Mouse (Mus musculus) cerebellum, adult 2 months (tissue): ENCODE measurements around the gene Mpp1. TPM values are rescaled to one million over a fixed set of nuclear protein-coding genes. Genes with fewer than 3 reads are reported as not detected.

Experiments used
- DNase-seq, 2 experiments: peaks; one replicate each; pipeline ENCODE4 v3.0.0; 2021
- H3K27ac ChIP-seq: fragments of 200-500 bp; 2 replicates; pipeline ENCODE4 v1.5.1; 2012; ENCODE audit warnings: low read length, control low read depth, inconsistent platforms; ENCODE audit not compliant: insufficient read depth
- H3K27me3 ChIP-seq: fragments of 200-500 bp; 2 replicates; pipeline ENCODE4 v1.6.1; 2012; ENCODE audit warnings: inconsistent platforms, mild to moderate bottlenecking, low read length, moderate library complexity; ENCODE audit not compliant: control insufficient read depth, insufficient read depth
- H3K4me1 ChIP-seq: fragments of 200-500 bp; 2 replicates; pipeline ENCODE4 v1.6.1; 2011; ENCODE audit warnings: low read length; ENCODE audit not compliant: control insufficient read depth, insufficient read depth
- H3K4me3 ChIP-seq: fragments of 200-500 bp; replicated peaks from 2 replicates; pipeline ENCODE3; 2011; ENCODE audit warnings: mild to moderate bottlenecking, low read depth, low read length, control low read depth; ENCODE audit not compliant: insufficient read depth
- CTCF ChIP-seq: fragments of 200-500 bp; IDR thresholded peaks from 2 replicates; pipeline ENCODE4 v1.5.1; 2011; ENCODE audit warnings: low read depth, mild to moderate bottlenecking, control low read depth, low read length, moderate library complexity, borderline replicate concordance; ENCODE audit not compliant: insufficient read depth
- POLR2A ChIP-seq: fragments of 200-500 bp; IDR thresholded peaks from 2 replicates; pipeline ENCODE4 v1.6.1; 2011; ENCODE audit warnings: low read length, control low read depth, borderline replicate concordance; ENCODE audit not compliant: insufficient read depth
- WGBS: fragments of 180-500 bp; shearing (Covaris S2); methylation state at CpG from one replicate; pipeline ENCODE4 v1.1.7; 2018; 5-methylcytosine and 5-hydroxymethylcytosine counted together
- polyA plus RNA-seq: library from polyadenylated mRNA; depleted of rRNA; stranded (reverse); fragments of >200 nt; gene quantifications from 2 replicates; pipeline ENCODE4 v1.2.3, GENCODE M21; 2012

Mpp1 gene
- polyA plus RNA-seq, 1 experiment = 45.3 TPM

- Histone ChIP-seq H3K4me1 (no peaks in the 10 kb centered on the region), H3K4me3 (no peak overlapping the region), H3K27ac (no peak overlapping the region), H3K27me3 (no peaks in the 10 kb centered on the region)
- DNase-seq = no peak
- TF ChIP-seq POLR2A (no peak), CTCF (no peak)
- 72% methylated on average over 2 of the region's 2 CpGs for WGBS
These were observed 6.9 kb upstream of the Mpp1 start for GRCm38 (mm10) chrX:75137729-75138128.

- H3K27ac ChIP-seq = no peak overlapping the region
- no peak overlapping the region for H3K4me3 ChIP-seq
- TF ChIP-seq POLR2A (no peak), CTCF (no peak)
- no peak for DNase-seq
- H3K4me1 ChIP-seq = no peaks in the 10 kb centered on the region
- no peaks in the 10 kb centered on the region for H3K27me3 ChIP-seq
These were observed 6.1 kb upstream of the Mpp1 start for GRCm38 (mm10) chrX:75136938-75137337.

DNA sequence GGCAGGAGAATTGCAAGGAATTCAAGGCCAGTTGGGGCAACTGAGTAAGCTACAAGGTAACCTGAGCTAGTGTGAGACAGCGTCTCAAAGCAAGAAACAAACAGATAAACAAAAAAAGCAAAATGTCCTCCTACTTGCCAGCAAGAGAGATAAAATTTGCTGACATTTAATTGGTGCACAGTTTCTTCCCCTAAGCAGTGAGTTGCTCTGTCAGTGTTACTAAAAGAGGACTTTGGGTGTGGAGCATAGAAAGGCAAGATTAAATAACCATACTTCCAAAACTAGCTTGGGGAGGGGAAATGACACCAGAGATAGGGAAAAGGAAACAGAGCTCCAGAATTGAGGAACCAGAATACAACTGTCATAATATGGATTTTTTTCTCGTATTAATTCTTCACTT is 1.3 kb downstream of the Mpp1 start:
- no peak overlapping the region for H3K4me3 ChIP-seq
- DNase-seq = no peak

DNA sequence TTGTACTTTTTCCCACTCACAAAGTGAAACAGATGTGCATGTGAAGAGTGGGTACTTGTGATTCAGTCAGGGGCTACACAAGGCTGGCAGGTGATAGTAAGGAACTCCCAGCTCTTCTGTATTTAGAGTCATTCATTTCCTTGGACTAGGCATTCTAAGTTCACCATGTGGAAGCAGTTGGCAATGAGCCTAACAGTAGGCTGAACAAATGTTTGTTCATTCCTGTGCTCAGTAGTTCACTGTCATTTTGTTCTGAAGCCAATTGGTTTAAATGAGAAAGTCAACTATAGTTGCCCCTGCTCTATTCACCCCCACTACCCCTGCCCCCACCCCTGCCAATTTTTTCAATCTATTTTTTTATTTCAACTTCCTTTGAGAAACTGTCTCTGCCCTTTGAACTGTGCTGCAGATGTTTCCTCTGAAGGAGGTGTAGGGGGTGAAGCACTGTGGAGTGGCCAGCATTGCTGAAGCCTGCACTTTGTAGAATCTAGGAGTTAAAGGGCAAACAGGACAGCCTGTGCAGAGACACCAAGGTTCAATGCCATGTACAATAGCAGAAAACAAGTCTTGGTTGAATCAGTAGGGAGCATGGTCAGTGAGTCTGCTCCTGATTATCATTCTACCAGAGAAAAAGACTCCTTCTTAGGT is 2.4 kb downstream of the Mpp1 start:
- Histone ChIP-seq H3K27me3 (no peaks in the 10 kb centered on the region), H3K4me1 (no peaks in the 10 kb centered on the region), H3K4me3 (no peak overlapping the region), H3K27ac (no peak overlapping the region)
- TF ChIP-seq POLR2A (no peak), CTCF (no peak)
- peak; percentile 18 to 41 for DNase-seq

More for the DNA sequence above, 1.3 kb downstream of the Mpp1 start:
- Histone ChIP-seq H3K4me1 (no peaks in the 10 kb centered on the region), H3K27ac (no peak overlapping the region), H3K27me3 (no peaks in the 10 kb centered on the region)
- 74% methylated on average over 2 of the region's 2 CpGs for WGBS
- TF ChIP-seq POLR2A (no peak), CTCF (no peak)

- no peak for DNase-seq
- Histone ChIP-seq H3K27ac (no peak overlapping the region), H3K4me1 (no peaks in the 10 kb centered on the region), H3K4me3 (no peak overlapping the region), H3K27me3 (no peaks in the 10 kb centered on the region)
- TF ChIP-seq POLR2A (no peak), CTCF (no peak)
These were observed 3.9 kb downstream of the Mpp1 start for GRCm38 (mm10) chrX:75126893-75127292.

- WGBS = 87% methylated on average over 3 of the region's 3 CpGs
- Histone ChIP-seq H3K4me1 (no peaks in the 10 kb centered on the region), H3K27ac (no peak overlapping the region), H3K4me3 (no peak overlapping the region), H3K27me3 (no peaks in the 10 kb centered on the region)
- TF ChIP-seq CTCF = no peak
- no peak for TF ChIP-seq POLR2A
- no peak for DNase-seq
These were observed 5.2 kb downstream of the Mpp1 start for GRCm38 (mm10) chrX:75125606-75126005.

- no peak for DNase-seq
- Histone ChIP-seq H3K27me3 (no peaks in the 10 kb centered on the region), H3K4me3 (no peak overlapping the region), H3K4me1 (no peaks in the 10 kb centered on the region), H3K27ac (no peak overlapping the region)
- TF ChIP-seq CTCF (no peak), POLR2A (no peak)
These were observed 15.3 kb downstream of the Mpp1 start for GRCm38 (mm10) chrX:75115550-75115949.

- no peak for TF ChIP-seq CTCF
- TF ChIP-seq POLR2A = no peak
- no peak overlapping the region for H3K27ac ChIP-seq
- 87% methylated on average over 6 of the region's 6 CpGs for WGBS
- H3K27me3 ChIP-seq = no peaks in the 10 kb centered on the region
- H3K4me3 ChIP-seq = no peak overlapping the region
- no peaks in the 10 kb centered on the region for H3K4me1 ChIP-seq
- DNase-seq = no peak
These were observed 28.5 kb downstream of the Mpp1 start for GRCm38 (mm10) chrX:75102293-75102692.
